Mouse (Mus musculus): Measurements from ENCODE around the gene Sav1. TPM values are rescaled to one million over a fixed set of nuclear protein-coding genes. Genes with fewer than 3 reads are reported as not detected.

Gene Sav1
- polyA plus RNA-seq, 1 experiment from 2014 or later, result 2.7 TPM

DNA sequence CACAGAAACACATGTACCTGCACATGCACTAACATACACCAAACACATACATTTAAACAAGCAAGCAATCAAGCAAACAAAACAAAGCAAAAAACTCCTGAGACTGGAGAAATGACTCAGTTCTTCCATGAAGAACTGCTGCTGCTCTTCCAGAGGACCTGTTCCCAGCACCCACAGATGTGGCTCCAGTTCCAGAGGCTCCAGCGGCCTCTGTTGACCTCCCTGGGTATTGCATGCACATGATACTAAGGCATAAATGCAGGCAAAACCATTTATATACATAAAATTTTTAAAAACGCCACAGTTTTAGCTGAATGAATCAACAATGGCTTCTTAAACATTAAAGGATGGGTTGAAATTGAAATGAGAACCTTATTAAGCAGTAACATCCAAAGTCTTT is 47.5 kb downstream of the Sav1 start:
- Histone ChIP-seq H3K9ac (replicated peaks; ENCODE audit: low read depth, low read length) (no peak overlapping the region), H3K27ac (ENCODE audit: low read depth, low read length) (no peak overlapping the region), H3K36me3 (ENCODE audit: control insufficient read depth, insufficient read depth, low read length) (peaks cover 15% of the 10 kb centered on the region), H3K4me1 (ENCODE audit: control insufficient read depth, insufficient read depth, low read length) (no peaks in the 10 kb centered on the region), H3K27me3 (ENCODE audit: control insufficient read depth, insufficient read depth, low read length) (no peaks in the 10 kb centered on the region), H3K4me2 (ENCODE audit: low read depth, low read length) (no peak overlapping the region), H3K9me3 (ENCODE audit: control insufficient read depth, low read length) (no peaks in the 10 kb centered on the region), H3K4me3 (ENCODE audit: low read depth, low read length) (no peak overlapping the region)
- no peak for ATAC-seq (ENCODE audit: low read depth)
- WGBS, result 59% methylated on average over 2 of the region's 2 CpGs

DNA sequence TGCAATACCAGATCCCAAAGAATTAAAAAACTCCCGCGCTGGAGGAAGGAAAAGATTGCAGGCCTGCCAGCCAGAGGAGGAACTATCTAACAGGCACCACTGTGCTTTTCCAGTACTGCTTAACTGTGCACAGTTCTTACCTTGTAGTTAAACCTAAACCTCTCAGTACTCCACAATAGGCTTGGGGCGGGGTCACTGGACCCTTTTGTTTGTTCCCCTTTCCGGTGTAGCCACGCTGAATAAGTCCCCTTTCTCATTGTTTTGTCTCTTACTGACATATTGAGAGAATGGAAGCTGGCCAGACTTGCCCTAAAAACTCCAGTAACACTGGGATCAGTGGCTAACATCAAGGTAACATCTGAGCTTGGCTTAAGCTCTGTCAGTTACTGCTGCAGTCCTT is 49.1 kb downstream of the Sav1 start:
- Histone ChIP-seq H3K36me3 (ENCODE audit: control insufficient read depth, insufficient read depth, low read length) (peaks cover 15% of the 10 kb centered on the region), H3K27me3 (ENCODE audit: control insufficient read depth, insufficient read depth, low read length) (no peaks in the 10 kb centered on the region), H3K4me3 (ENCODE audit: low read depth, low read length) (no peak overlapping the region), H3K9me3 (ENCODE audit: control insufficient read depth, low read length) (no peaks in the 10 kb centered on the region), H3K4me1 (ENCODE audit: control insufficient read depth, insufficient read depth, low read length) (no peaks in the 10 kb centered on the region), H3K4me2 (ENCODE audit: low read depth, low read length) (no peak overlapping the region), H3K9ac (replicated peaks; ENCODE audit: low read depth, low read length) (no peak overlapping the region), H3K27ac (ENCODE audit: low read depth, low read length) (no peak overlapping the region)
- ATAC-seq (ENCODE audit: low read depth), result no peak
- whole genome bisulfite sequencing, result 49% methylated on average over 5 of the region's 5 CpGs

DNA sequence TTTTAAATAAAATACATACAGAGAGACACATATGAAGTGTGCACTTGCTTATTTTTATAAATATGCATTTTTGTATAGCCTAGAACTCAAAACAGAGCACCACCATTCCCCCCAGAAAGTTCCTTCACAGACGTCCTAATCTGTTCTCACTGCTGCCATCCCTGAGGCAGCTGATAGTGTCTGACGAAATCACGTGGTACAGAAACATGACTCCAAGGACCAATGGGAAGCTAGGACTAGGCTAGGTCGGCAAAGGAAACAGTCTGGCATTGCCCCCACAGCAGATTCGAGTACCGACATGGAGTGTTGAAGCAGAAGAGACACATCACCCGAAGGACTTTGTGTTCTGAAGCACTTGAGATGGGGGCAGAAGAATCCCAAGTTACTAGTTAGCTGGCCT is 60.1 kb downstream of the Sav1 start:
- no peaks in the 10 kb centered on the region for H3K27me3 ChIP-seq (ENCODE audit: control insufficient read depth, insufficient read depth, low read length)
- H3K9me3 ChIP-seq (ENCODE audit: control insufficient read depth, low read length), result no peaks in the 10 kb centered on the region
- H3K4me1 ChIP-seq (ENCODE audit: control insufficient read depth, insufficient read depth, low read length), result no peaks in the 10 kb centered on the region

DNA sequence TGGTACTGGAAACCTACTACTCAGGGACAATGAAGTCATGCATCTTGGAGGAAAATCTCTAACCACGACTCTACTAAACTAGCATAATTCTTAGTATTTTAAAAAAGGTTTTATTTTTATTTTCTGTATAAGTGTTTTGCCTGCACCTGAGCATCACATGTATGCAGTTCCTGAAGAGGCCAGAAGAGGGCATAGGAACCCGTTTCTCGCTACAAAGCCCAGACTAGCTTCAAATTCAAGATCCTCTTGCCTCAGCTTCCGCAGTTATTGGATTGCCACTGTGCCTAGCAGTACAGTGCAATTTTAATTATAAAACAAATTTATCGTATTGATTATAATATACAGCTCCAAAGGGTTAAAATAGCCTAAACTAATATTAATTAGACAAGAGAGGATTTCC is 62.8 kb downstream of the Sav1 start:
- no peaks in the 10 kb centered on the region for H3K9me3 ChIP-seq (ENCODE audit: control insufficient read depth, low read length)
- no peak overlapping the region for H3K4me2 ChIP-seq (ENCODE audit: low read depth, low read length)
- ATAC-seq (ENCODE audit: low read depth), result no peak
- H3K4me3 ChIP-seq (ENCODE audit: low read depth, low read length), result no peak overlapping the region
- H3K36me3 ChIP-seq (ENCODE audit: control insufficient read depth, insufficient read depth, low read length), result 0 out of 2 replicates have a peak, but pooled peaks cover 5% of the 10 kb centered on the region
- H3K27ac ChIP-seq (ENCODE audit: low read depth, low read length), result no peak overlapping the region
- no peaks in the 10 kb centered on the region for H3K27me3 ChIP-seq (ENCODE audit: control insufficient read depth, insufficient read depth, low read length)
- no peaks in the 10 kb centered on the region for H3K4me1 ChIP-seq (ENCODE audit: control insufficient read depth, insufficient read depth, low read length)
- WGBS, result 14% methylated on average over 5 of the region's 5 CpGs
- no peak overlapping the region for H3K9ac ChIP-seq (replicated peaks; ENCODE audit: low read depth, low read length)

More for the DNA sequence above, 60.1 kb downstream of the Sav1 start:
- ATAC-seq (ENCODE audit: low read depth), result no peak
- Histone ChIP-seq H3K4me2 (ENCODE audit: low read depth, low read length) (no peak overlapping the region), H3K27ac (ENCODE audit: low read depth, low read length) (no peak overlapping the region), H3K4me3 (ENCODE audit: low read depth, low read length) (no peak overlapping the region), H3K36me3 (ENCODE audit: control insufficient read depth, insufficient read depth, low read length) (0 out of 2 replicates have a peak, but pooled peaks cover 5% of the 10 kb centered on the region), H3K9ac (replicated peaks; ENCODE audit: low read depth, low read length) (no peak overlapping the region)
- WGBS, result 54% methylated on average over 7 of the region's 7 CpGs

DNA sequence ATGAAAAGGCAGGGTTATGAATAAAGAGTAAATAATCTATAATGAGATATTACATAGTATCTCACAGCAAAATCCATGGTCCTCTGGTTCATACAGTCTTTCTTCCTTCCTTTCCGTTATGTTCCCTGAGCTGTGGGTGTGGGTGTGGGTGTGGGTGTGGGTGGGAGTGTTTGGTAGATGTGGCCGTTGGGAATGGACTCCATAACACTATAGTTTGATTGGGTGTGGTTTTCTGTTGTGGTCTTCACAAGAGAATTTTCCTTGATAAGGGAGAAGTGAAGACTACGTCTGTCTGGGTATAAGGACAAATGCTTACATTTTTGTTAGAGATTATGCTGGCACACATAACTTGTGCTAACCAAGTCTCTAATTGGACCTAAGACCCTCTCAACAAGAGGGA is 63.2 kb downstream of the Sav1 start:
- H3K9me3 ChIP-seq (ENCODE audit: control insufficient read depth, low read length), result no peaks in the 10 kb centered on the region
- H3K27me3 ChIP-seq (ENCODE audit: control insufficient read depth, insufficient read depth, low read length), result no peaks in the 10 kb centered on the region
- 0 out of 2 replicates have a peak, but pooled peaks cover 5% of the 10 kb centered on the region for H3K36me3 ChIP-seq (ENCODE audit: control insufficient read depth, insufficient read depth, low read length)
- ATAC-seq (ENCODE audit: low read depth), result no peak
- H3K4me1 ChIP-seq (ENCODE audit: control insufficient read depth, insufficient read depth, low read length), result no peaks in the 10 kb centered on the region
- H3K9ac ChIP-seq (replicated peaks; ENCODE audit: low read depth, low read length), result no peak overlapping the region
- H3K4me2 ChIP-seq (ENCODE audit: low read depth, low read length), result no peak overlapping the region
- no peak overlapping the region for H3K27ac ChIP-seq (ENCODE audit: low read depth, low read length)
- H3K4me3 ChIP-seq (ENCODE audit: low read depth, low read length), result no peak overlapping the region
- WGBS, result 66% methylated on average over 3 of the region's 3 CpGs

DNA sequence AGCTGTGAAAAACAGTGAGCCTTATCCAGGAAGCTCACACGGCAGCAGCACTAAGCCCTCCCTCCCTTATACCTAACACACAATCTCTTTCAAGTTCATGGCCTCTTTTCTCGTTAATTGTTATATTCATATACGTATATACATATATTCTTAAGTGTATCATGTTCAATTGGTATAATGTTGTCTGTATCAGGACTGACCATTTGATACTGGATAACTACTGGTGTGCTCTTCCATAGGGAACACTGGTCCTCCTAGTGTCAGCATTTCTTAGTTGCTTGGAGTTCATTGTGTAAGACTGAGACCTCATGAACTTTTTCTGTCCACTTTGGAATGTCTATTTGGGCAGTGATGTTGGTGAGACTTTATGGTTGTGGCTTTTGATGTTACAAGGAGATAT is 63.7 kb downstream of the Sav1 start:
- WGBS, result 86% methylated on average over 3 of the region's 3 CpGs

DNA sequence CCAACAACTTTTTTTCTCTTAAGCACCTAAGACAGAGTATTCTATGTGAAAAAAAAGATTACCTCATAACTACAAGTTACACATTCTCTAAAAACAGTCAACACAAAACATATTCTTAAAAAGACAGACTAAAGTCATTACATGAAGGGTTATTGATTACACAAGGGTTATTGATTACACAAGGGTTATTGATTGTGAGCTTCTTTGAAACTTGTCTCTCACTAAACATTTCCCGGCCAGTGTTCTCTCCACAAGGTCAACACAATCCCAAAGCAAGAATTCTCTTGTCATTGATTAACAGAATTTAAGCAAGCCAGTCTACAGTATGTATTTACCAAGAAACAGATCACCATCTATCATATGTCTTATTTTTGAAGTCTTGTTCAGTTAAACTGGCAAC is 64.7 kb downstream of the Sav1 start:
- no peaks in the 10 kb centered on the region for H3K4me1 ChIP-seq (ENCODE audit: control insufficient read depth, insufficient read depth, low read length)
- no peak overlapping the region for H3K4me3 ChIP-seq (ENCODE audit: low read depth, low read length)
- H3K27ac ChIP-seq (ENCODE audit: low read depth, low read length), result no peak overlapping the region
- no peak overlapping the region for H3K9ac ChIP-seq (replicated peaks; ENCODE audit: low read depth, low read length)
- no peak overlapping the region for H3K4me2 ChIP-seq (ENCODE audit: low read depth, low read length)
- 89% methylated on average over 1 of the region's 1 CpGs for WGBS
- 0 out of 2 replicates have a peak, but pooled peaks cover 5% of the 10 kb centered on the region for H3K36me3 ChIP-seq (ENCODE audit: control insufficient read depth, insufficient read depth, low read length)
- H3K27me3 ChIP-seq (ENCODE audit: control insufficient read depth, insufficient read depth, low read length), result no peaks in the 10 kb centered on the region
- ATAC-seq (ENCODE audit: low read depth), result no peak
- H3K9me3 ChIP-seq (ENCODE audit: control insufficient read depth, low read length), result no peaks in the 10 kb centered on the region

More for the DNA sequence above, 63.7 kb downstream of the Sav1 start:
- H3K36me3 ChIP-seq (ENCODE audit: control insufficient read depth, insufficient read depth, low read length), result 0 out of 2 replicates have a peak, but pooled peaks cover 5% of the 10 kb centered on the region
- H3K4me2 ChIP-seq (ENCODE audit: low read depth, low read length), result no peak overlapping the region
- no peak overlapping the region for H3K9ac ChIP-seq (replicated peaks; ENCODE audit: low read depth, low read length)
- no peak overlapping the region for H3K27ac ChIP-seq (ENCODE audit: low read depth, low read length)
- no peaks in the 10 kb centered on the region for H3K4me1 ChIP-seq (ENCODE audit: control insufficient read depth, insufficient read depth, low read length)
- H3K9me3 ChIP-seq (ENCODE audit: control insufficient read depth, low read length), result no peaks in the 10 kb centered on the region
- no peak overlapping the region for H3K4me3 ChIP-seq (ENCODE audit: low read depth, low read length)
- ATAC-seq (ENCODE audit: low read depth), result no peak
- H3K27me3 ChIP-seq (ENCODE audit: control insufficient read depth, insufficient read depth, low read length), result no peaks in the 10 kb centered on the region

DNA sequence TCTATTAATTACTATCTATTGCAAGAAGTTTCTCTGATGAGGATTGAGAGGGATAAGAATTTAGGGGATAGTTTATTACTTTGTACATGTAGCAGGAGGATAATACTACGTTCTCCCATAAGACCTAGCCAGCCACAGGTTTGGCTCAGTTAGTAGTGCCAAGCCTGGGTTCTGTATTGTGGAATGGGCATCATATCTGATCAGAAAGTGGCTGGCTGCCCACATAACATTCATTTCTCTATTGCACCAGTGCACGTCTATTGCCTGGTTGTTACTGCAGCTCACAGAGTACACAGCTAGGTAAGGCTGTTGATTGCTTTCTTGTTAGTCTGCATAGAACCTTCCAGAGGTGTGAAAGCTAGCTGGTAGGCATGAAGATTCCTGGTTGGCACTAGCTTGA is 68.9 kb downstream of the Sav1 start:
- no peak for ATAC-seq (ENCODE audit: low read depth)
- Histone ChIP-seq H3K4me3 (ENCODE audit: low read depth, low read length) (no peak overlapping the region), H3K9ac (replicated peaks; ENCODE audit: low read depth, low read length) (no peak overlapping the region), H3K9me3 (ENCODE audit: control insufficient read depth, low read length) (no peaks in the 10 kb centered on the region), H3K36me3 (ENCODE audit: control insufficient read depth, insufficient read depth, low read length) (no peaks in the 10 kb centered on the region), H3K4me2 (ENCODE audit: low read depth, low read length) (no peak overlapping the region), H3K27ac (ENCODE audit: low read depth, low read length) (no peak overlapping the region), H3K4me1 (ENCODE audit: control insufficient read depth, insufficient read depth, low read length) (no peaks in the 10 kb centered on the region), H3K27me3 (ENCODE audit: control insufficient read depth, insufficient read depth, low read length) (no peaks in the 10 kb centered on the region)
- 87% methylated on average over 2 of the region's 2 CpGs for WGBS
